Mouse (Mus musculus) hindbrain, embryonic 14.5 days (tissue): ENCODE measurements around the gene Rgs9bp. TPM values are rescaled to one million over a fixed set of nuclear protein-coding genes. Genes with fewer than 3 reads are reported as not detected.
"Not testable (repeated sequence)": the region's sequence is repeated elsewhere in the genome, so short reads cannot be mapped to it uniquely, and the experiment has no call there.

ENCODE experiments used
- ATAC-seq: fragments of 200-750 bp; cut with Nextera tagmentation; 2 replicates; pipeline ENCODE4 v1.8.0; 2017; ENCODE audit warnings: moderate number of reproducible peaks, mild to moderate bottlenecking, moderate TSS enrichment, moderate library complexity; ENCODE audit not compliant: low FRiP score
- DNase-seq: peaks from one replicate; pipeline ENCODE4 v3.0.0-alpha.2; 2015; ENCODE audit warnings: low spot score
- H3K27ac ChIP-seq: fragments of 300-500 bp; sonication (generic); 2 replicates; pipeline ENCODE4 v1.5.1; 2014; ENCODE audit warnings: mild to moderate bottlenecking, moderate library complexity
- H3K27me3 ChIP-seq: fragments of 300-500 bp; sonication (generic); 2 replicates; pipeline ENCODE4 v1.6.1; 2014; ENCODE audit warnings: mild to moderate bottlenecking, low read length, mixed read lengths; ENCODE audit not compliant: control insufficient read depth, insufficient read depth
- H3K36me3 ChIP-seq: fragments of 300-500 bp; sonication (generic); replicated peaks from 2 replicates; pipeline ENCODE4 v1.6.1; 2014; ENCODE audit not compliant: control insufficient read depth, insufficient read depth
- H3K4me1 ChIP-seq: fragments of 300-500 bp; sonication (generic); replicated peaks from 2 replicates; pipeline ENCODE4 v1.6.1; 2014; ENCODE audit warnings: antibody characterized with exemption, low read length, mixed read lengths; ENCODE audit not compliant: control insufficient read depth, insufficient read depth
- H3K4me2 ChIP-seq: fragments of 300-500 bp; sonication (generic); replicated peaks from 2 replicates; pipeline ENCODE4 v1.6.1; 2014; ENCODE audit warnings: mild to moderate bottlenecking, moderate library complexity
- H3K4me3 ChIP-seq: fragments of 300-500 bp; sonication (generic); replicated peaks from 2 replicates; pipeline ENCODE4 v1.5.1; 2014; ENCODE audit warnings: mild to moderate bottlenecking, low read length
- H3K9ac ChIP-seq: fragments of 300-500 bp; sonication (generic); 2 replicates; pipeline ENCODE4 v1.6.1; 2014
- H3K9me3 ChIP-seq: fragments of 300-500 bp; sonication (generic); 2 replicates; pipeline ENCODE4 v1.6.1; 2016; ENCODE audit warnings: low read length; ENCODE audit not compliant: control insufficient read depth
- WGBS: fragments of 180-500 bp; shearing (Covaris S2); extraction: QIAGEN DNeasy Blood & Tissue Kit; methylation state at CpG from one replicate; pipeline ENCODE4 v1.1.7; 2014; 5-methylcytosine and 5-hydroxymethylcytosine counted together
- polyA plus RNA-seq: library from polyadenylated mRNA; unstranded; fragments of >200 nt; fragmentation: Nextera tagmentation; extraction: Ambion mirVana; gene quantifications from 2 replicates; pipeline ENCODE4 v1.2.1, GENCODE M21; 2014

Gene Rgs9bp
- polyA plus RNA-seq, 1 experiment from 2014 or later = 0.04 TPM

GRCm38 (mm10) chr7:35586055-35586905 is 898 bp upstream of the Rgs9bp start, which contains the start of gene Ankrd27:
TSS of gene Ankrd27 (plus strand) at chr7:35586244.
- H3K4me2 ChIP-seq = peak within 1 kb of the TSS; percentile 99
- no peaks in the 10 kb centered on the region for H3K36me3 ChIP-seq
- H3K4me1 ChIP-seq = peaks cover 18% of the 10 kb centered on the region
- peaks cover 32% of the 10 kb centered on the region for H3K27me3 ChIP-seq
- under 1% methylated on average over 49 of the region's 49 CpGs for WGBS
- peak within 1 kb of the TSS; percentile 68 for H3K4me3 ChIP-seq
- peak; percentile 95 for DNase-seq
- H3K9me3 ChIP-seq = no peaks in the 10 kb centered on the region
- peak; percentile 99 for ATAC-seq
- H3K9ac ChIP-seq = peak within 1 kb of the TSS; percentile 72
- H3K27ac ChIP-seq = no peak within 1 kb of the TSS

DNA sequence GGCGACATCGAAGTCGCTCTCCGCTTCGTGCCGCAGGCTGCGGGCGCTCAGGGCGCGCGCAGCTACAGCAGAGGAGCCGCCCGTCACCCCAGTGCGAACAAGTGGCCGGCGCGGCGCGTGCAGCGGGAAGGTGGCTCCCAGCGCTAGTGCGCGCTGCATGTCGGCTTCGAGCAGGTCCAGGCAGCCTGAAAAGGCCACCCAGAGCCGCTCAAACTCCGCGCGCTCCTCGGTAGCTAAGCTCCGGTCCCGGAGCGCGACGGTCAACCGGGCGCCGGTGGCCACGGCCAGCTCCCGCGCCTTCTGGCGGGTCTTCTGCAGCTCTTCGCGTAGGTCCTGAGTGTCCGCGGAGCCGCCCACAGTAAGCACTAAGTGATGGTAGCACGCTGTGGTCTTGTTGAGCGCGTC is 594 bp downstream of the Rgs9bp start:
- ATAC-seq (no peak), DNase-seq (no peak)
- H3K36me3 ChIP-seq = no peaks in the 10 kb centered on the region
- peak overlapping the region; percentile 45 for H3K9ac ChIP-seq
- H3K4me1 ChIP-seq = peaks cover 18% of the 10 kb centered on the region
- H3K4me3 ChIP-seq = peak overlapping the region; percentile 68
- under 1% methylated on average over 44 of the region's 50 CpGs for WGBS
- no peaks in the 10 kb centered on the region for H3K9me3 ChIP-seq
- H3K4me2 ChIP-seq = peak overlapping the region; percentile 99
- H3K27ac ChIP-seq = no peak overlapping the region
- H3K27me3 ChIP-seq = peaks cover 32% of the 10 kb centered on the region

DNA sequence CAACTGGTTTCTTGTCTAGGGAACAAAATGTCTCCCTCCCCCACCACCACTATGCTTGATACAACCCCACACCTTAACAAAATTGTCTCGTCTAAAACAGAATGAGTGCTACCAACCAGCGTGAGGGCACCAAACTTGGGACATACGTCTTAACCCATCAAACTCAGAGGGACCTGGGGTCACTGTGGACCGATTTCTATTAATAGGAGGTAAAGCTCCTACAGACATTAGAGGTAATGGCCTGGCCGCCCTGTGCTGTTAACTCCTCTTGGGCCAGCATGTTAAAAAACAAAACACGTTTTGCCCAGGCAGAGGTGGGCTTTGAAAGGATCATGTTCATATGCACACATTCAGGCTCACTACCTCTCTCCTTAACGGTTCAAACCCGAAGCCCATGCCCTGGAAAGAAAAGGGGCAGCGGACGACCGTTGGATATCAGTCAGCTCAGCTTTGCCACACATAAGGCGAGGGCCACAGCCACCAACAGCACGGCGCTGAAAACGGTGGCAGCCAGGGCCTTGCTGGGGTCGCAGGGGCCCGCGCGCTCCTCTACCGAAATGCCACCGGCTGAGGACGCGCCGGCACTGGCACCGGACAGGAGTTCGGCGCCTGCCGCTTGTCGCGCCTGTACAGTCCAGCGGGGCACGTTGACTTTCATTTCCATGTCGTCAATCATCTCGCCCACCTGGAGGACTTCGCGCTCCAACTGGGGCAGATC is 1.2 kb downstream of the Rgs9bp start:
- DNase-seq (no peak), ATAC-seq (no peak)
- Histone ChIP-seq H3K27me3 (peaks cover 32% of the 10 kb centered on the region), H3K36me3 (no peaks in the 10 kb centered on the region), H3K4me3 (peak overlapping the region; percentile 68), H3K9ac (peak overlapping the region; percentile 45; the same call in 1 of the 2 replicates), H3K9me3 (no peaks in the 10 kb centered on the region), H3K4me2 (peak overlapping the region; percentile 99), H3K4me1 (peaks cover 18% of the 10 kb centered on the region), H3K27ac (no peak overlapping the region)
- WGBS = 4% methylated on average over 36 of the region's 36 CpGs

- no peak overlapping the region for H3K4me2 ChIP-seq
- WGBS = 18% methylated on average over 11 of the region's 11 CpGs
These were observed 1.8 kb downstream of the Rgs9bp start for GRCm38 (mm10) chr7:35583476-35584025.

DNA sequence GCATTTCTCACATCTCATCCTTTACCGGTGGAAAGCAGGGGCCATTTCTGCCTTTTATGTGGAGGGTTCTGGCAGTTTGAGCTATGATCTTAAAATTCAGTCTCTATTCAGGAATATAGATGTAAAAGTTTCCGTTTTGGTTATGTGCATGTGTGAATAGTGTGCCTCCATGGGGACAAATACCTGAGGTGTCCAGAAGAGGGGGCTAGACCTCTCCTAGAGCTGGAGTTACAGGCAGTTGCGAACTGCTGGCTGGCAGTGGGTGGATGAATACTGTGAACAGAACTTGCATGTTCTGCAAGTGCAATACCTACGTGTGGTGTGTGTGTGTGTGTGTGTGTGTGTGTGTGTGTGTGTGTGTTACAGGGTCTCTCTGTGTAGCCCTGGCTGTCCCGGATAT is 2.7 kb downstream of the Rgs9bp start:
- peaks cover 18% of the 10 kb centered on the region for H3K4me1 ChIP-seq
- no peak overlapping the region for H3K9ac ChIP-seq
- 75% methylated on average over 5 of the region's 5 CpGs for WGBS
- DNase-seq (no peak), ATAC-seq (no peak)
- H3K4me2 ChIP-seq = no peak overlapping the region
- no peak overlapping the region for H3K27ac ChIP-seq
- H3K36me3 ChIP-seq = no peaks in the 10 kb centered on the region
- no peaks in the 10 kb centered on the region for H3K9me3 ChIP-seq
- H3K4me3 ChIP-seq = no peak overlapping the region
- H3K27me3 ChIP-seq = peaks cover 32% of the 10 kb centered on the region

More at GRCm38 (mm10) chr7:35583476-35584025, 1.8 kb downstream of the Rgs9bp start:
- H3K36me3 ChIP-seq = no peaks in the 10 kb centered on the region
- no peak overlapping the region for H3K9ac ChIP-seq
- no peak overlapping the region for H3K27ac ChIP-seq
- DNase-seq = no peak
- no peaks in the 10 kb centered on the region for H3K9me3 ChIP-seq
- peaks cover 18% of the 10 kb centered on the region for H3K4me1 ChIP-seq
- H3K27me3 ChIP-seq = peaks cover 32% of the 10 kb centered on the region
- no peak overlapping the region for H3K4me3 ChIP-seq
- no peak for ATAC-seq

GRCm38 (mm10) chr7:35579849-35580248 is 5.5 kb downstream of the Rgs9bp start:
- DNase-seq (no peak), ATAC-seq (no peak)
- Histone ChIP-seq H3K4me3 (no peak overlapping the region), H3K4me2 (no peak overlapping the region), H3K9ac (no peak overlapping the region), H3K27ac (no peak overlapping the region), H3K36me3 (no peaks in the 10 kb centered on the region), H3K9me3 (no peaks in the 10 kb centered on the region), H3K27me3 (peaks cover 27% of the 10 kb centered on the region), H3K4me1 (peaks cover 6% of the 10 kb centered on the region; the same call in 1 of the 2 replicates)
- WGBS = 27% methylated on average over 4 of the region's 4 CpGs

- not testable (repeated sequence) for H3K36me3 ChIP-seq, H3K9ac ChIP-seq, H3K4me2 ChIP-seq, ATAC-seq, H3K27me3 ChIP-seq, H3K4me3 ChIP-seq, DNase-seq, H3K4me1 ChIP-seq, H3K9me3 ChIP-seq, H3K27ac ChIP-seq
- 17% methylated on average over 6 of the region's 6 CpGs for WGBS
These were observed 14.5 kb downstream of the Rgs9bp start for GRCm38 (mm10) chr7:35570883-35571282.

- not testable (repeated sequence) for ATAC-seq, H3K27me3 ChIP-seq, H3K9me3 ChIP-seq, H3K27ac ChIP-seq, H3K9ac ChIP-seq, H3K4me2 ChIP-seq, DNase-seq, H3K4me1 ChIP-seq, H3K4me3 ChIP-seq, H3K36me3 ChIP-seq
- 97% methylated on average over 4 of the region's 4 CpGs for WGBS
These were observed 15.7 kb downstream of the Rgs9bp start for GRCm38 (mm10) chr7:35569724-35570123.

DNA sequence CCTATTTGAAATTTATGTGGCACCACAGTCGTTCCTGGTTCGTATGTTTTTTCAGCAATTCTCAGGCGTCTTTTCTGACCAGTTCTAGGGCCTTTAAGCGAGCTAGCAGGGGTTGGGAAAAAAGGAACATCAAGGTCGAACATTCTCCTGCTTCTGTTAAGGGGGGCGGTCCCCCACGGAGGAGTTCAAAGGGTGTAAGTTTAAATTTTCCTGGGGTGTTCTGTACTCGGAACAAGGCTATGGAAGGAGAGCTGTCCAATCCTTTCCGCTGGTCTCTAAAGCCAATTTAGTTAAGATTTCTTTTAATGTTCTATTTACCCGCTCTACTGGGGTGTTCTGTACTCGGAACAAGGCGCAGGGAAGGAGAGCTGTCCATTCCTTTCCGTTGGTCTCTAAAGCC is 19.4 kb downstream of the Rgs9bp start:
- DNase-seq, H3K4me1 ChIP-seq, H3K4me3 ChIP-seq, H3K27me3 ChIP-seq, ATAC-seq, H3K4me2 ChIP-seq, H3K27ac ChIP-seq, H3K36me3 ChIP-seq, H3K9ac ChIP-seq, H3K9me3 ChIP-seq: not testable (repeated sequence)
- WGBS = 82% methylated on average over 13 of the region's 13 CpGs
